Mouse (Mus musculus) myocyte (in vitro differentiated cells): ENCODE data around the gene Rps6kl1.

ENCODE experiments used
- CEBPB ChIP-seq: IDR thresholded peaks from 2 replicates; pipeline ENCODE4 v1.6.1; 2011; ENCODE audit warnings: mild to moderate bottlenecking, moderate library complexity; ENCODE audit not compliant: poor library complexity, insufficient read depth, severe bottlenecking
- MAX ChIP-seq: IDR thresholded peaks from one replicate; pipeline ENCODE4 v1.6.1; 2011; ENCODE audit warnings: low read depth, mild to moderate bottlenecking, control low read depth
- MYOD1 ChIP-seq, 3 experiments: IDR thresholded peaks; one replicate each; pipeline ENCODE4 v1.6.1; 2011; ENCODE audit warnings: control low read depth in 2 of 3, low read depth in 2 of 3, mild to moderate bottlenecking in 2 of 3, moderate library complexity in 1 of 3; ENCODE audit not compliant: insufficient read length in 2 of 3, control insufficient read depth in 1 of 3
- MYOG ChIP-seq, 3 experiments: IDR thresholded peaks; one replicate each; pipeline ENCODE4 v1.6.1; 2011; ENCODE audit warnings: control low read depth in 2 of 3, low read depth in 2 of 3, mild to moderate bottlenecking in 2 of 3; ENCODE audit not compliant: insufficient read length in 2 of 3, control insufficient read depth in 1 of 3, insufficient read depth in 1 of 3
- POLR2A ChIP-seq: IDR thresholded peaks from one replicate; pipeline ENCODE4 v1.6.1; 2011; ENCODE audit warnings: low read depth, mild to moderate bottlenecking, control low read depth, moderate library complexity; ENCODE audit not compliant: insufficient read length
- REST ChIP-seq: IDR thresholded peaks from one replicate; pipeline ENCODE4 v1.6.1; 2011; ENCODE audit warnings: mild to moderate bottlenecking, control low read depth, moderate library complexity; ENCODE audit not compliant: insufficient read depth, insufficient read length
- SRF ChIP-seq: IDR thresholded peaks from one replicate; pipeline ENCODE4 v1.6.1; 2011; ENCODE audit warnings: low read depth; ENCODE audit not compliant: control insufficient read depth, insufficient read length
- TCF3 ChIP-seq: IDR thresholded peaks from one replicate; pipeline ENCODE4 v1.6.1; 2011; ENCODE audit warnings: low read depth, control low read depth; ENCODE audit not compliant: insufficient read length
- USF1 ChIP-seq: IDR thresholded peaks from one replicate; pipeline ENCODE4 v1.6.1; 2011; ENCODE audit warnings: low read depth, mild to moderate bottlenecking, control low read depth, moderate library complexity

- TF ChIP-seq MYOG (IDR thresholded peaks at IDR 0.05; ENCODE audit: control insufficient read depth in 1 of 3, insufficient read depth in 1 of 3, insufficient read length in 2 of 3, low read depth in 2 of 3) (no peak), MYOD1 (IDR thresholded peaks at IDR 0.05; ENCODE audit: control insufficient read depth in 1 of 3, insufficient read length in 2 of 3, low read depth in 2 of 3) (no peak), MAX (no peak), POLR2A (no peak), CEBPB (no peak), USF1 (no peak), SRF (no peak), TCF3 (no peak), REST (no peak)
These were observed 18.8 kb upstream of the Rps6kl1 start for GRCm38 (mm10) chr12:85169877-85170276.
